Mouse (Mus musculus) cerebellum, adult 2 months (tissue): ENCODE data around the gene Mien1. TPM values are rescaled to one million over a fixed set of nuclear protein-coding genes. Genes with fewer than 3 reads are reported as not detected.
A peak's percentile ranks its signal among the peaks of the same experiment; 100 is the strongest.

Source experiments
- DNase-seq, 2 experiments: peaks; one replicate each; pipeline ENCODE4 v3.0.0; 2021
- H3K27ac ChIP-seq: fragments of 200-500 bp; 2 replicates; pipeline ENCODE4 v1.5.1; 2012; ENCODE audit warnings: low read length, control low read depth, inconsistent platforms; ENCODE audit not compliant: insufficient read depth
- H3K27me3 ChIP-seq: fragments of 200-500 bp; 2 replicates; pipeline ENCODE4 v1.6.1; 2012; ENCODE audit warnings: inconsistent platforms, mild to moderate bottlenecking, low read length, moderate library complexity; ENCODE audit not compliant: control insufficient read depth, insufficient read depth
- H3K4me1 ChIP-seq: fragments of 200-500 bp; 2 replicates; pipeline ENCODE4 v1.6.1; 2011; ENCODE audit warnings: low read length; ENCODE audit not compliant: control insufficient read depth, insufficient read depth
- H3K4me3 ChIP-seq: fragments of 200-500 bp; replicated peaks from 2 replicates; pipeline ENCODE3; 2011; ENCODE audit warnings: mild to moderate bottlenecking, low read depth, low read length, control low read depth; ENCODE audit not compliant: insufficient read depth
- CTCF ChIP-seq: fragments of 200-500 bp; IDR thresholded peaks from 2 replicates; pipeline ENCODE4 v1.5.1; 2011; ENCODE audit warnings: low read depth, mild to moderate bottlenecking, control low read depth, low read length, moderate library complexity, borderline replicate concordance; ENCODE audit not compliant: insufficient read depth
- POLR2A ChIP-seq: fragments of 200-500 bp; IDR thresholded peaks from 2 replicates; pipeline ENCODE4 v1.6.1; 2011; ENCODE audit warnings: low read length, control low read depth, borderline replicate concordance; ENCODE audit not compliant: insufficient read depth
- WGBS: fragments of 180-500 bp; shearing (Covaris S2); methylation state at CpG from one replicate; pipeline ENCODE4 v1.1.7; 2018; 5-methylcytosine and 5-hydroxymethylcytosine counted together
- polyA plus RNA-seq: library from polyadenylated mRNA; depleted of rRNA; stranded (reverse); fragments of >200 nt; gene quantifications from 2 replicates; pipeline ENCODE4 v1.2.3, GENCODE M21; 2012

Gene Mien1
- polyA plus RNA-seq, 1 experiment, result 183 TPM

DNA sequence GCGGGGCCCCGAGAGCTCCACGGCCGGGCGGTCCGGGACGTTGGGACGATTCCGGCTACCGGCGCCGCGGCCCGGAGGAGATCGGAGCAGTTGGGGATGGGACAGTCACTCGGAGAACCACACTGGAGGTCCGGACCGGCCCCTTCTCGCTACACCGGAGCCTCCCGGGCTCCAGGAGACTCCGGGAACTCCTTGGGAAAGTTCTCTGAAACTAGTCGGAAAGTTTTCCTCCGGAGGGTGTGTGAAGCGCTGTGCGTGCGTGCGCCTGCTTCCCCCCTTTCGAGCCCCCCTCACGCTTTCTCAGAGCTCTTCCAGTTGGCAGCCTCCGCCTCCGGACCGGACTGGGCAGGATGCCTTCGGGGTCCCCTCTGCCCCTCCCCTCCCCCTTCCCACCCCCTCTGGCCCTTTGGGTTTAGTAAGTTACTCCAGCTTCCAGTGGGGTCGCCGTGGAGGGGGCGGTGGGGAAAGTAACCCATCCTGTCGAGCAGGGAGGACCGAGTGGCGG is 25.9 kb downstream of the Mien1 start:
- Histone ChIP-seq H3K4me3 (peak overlapping the region; percentile 25), H3K4me1 (no peaks in the 10 kb centered on the region; the same call in 1 of the 2 replicates), H3K27ac (no peak overlapping the region), H3K27me3 (peaks cover 6% of the 10 kb centered on the region; the same call in 1 of the 2 replicates)
- under 1% methylated on average over 40 of the region's 40 CpGs for WGBS
- no peak for DNase-seq
- TF ChIP-seq POLR2A (no peak), CTCF (no peak)

- Histone ChIP-seq H3K27me3 (peaks cover 6% of the 10 kb centered on the region; the same call in 1 of the 2 replicates), H3K4me3 (peak within 1 kb of the TSS; percentile 25), H3K4me1 (no peaks in the 10 kb centered on the region; the same call in 1 of the 2 replicates), H3K27ac (no peak within 1 kb of the TSS)
- DNase-seq, result no peak
- TF ChIP-seq POLR2A (no peak), CTCF (no peak)
- WGBS, result 2% methylated on average over 49 of the region's 49 CpGs
Observed at GRCm38 (mm10) chr11:98412273-98412796, 26.5 kb downstream of the Mien1 start, which contains the start of gene Erbb2. Erbb2 (plus strand) TSS chr11:98412470.

DNA sequence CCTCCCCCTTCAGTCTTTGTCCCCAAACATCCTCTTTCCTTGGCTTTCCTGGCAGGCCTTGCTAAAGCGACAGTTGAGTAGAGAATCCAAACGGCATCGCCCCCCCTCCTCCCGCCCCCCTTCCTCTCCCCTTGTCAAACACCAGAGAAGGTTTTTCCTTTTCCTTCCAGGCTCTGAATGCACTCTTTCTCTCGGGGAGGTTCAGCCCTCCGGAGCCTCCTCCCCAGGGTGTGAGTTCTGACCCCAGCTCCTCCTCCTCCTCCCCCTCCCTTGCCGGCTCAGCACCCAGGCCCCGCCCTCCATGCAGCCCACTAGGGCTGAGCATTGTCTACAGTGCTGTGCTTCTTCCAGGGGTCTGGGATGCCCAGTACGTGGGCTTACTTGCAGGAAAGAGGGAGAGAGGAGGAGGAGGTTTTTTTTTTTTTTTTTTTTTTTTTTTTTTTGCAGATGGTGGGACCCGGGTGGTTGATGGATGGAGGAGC is 29.4 kb downstream of the Mien1 start:
- DNase-seq, result no peak
- peaks cover 6% of the 10 kb centered on the region; the same call in 1 of the 2 replicates for H3K27me3 ChIP-seq
- no peaks in the 10 kb centered on the region; the same call in 1 of the 2 replicates for H3K4me1 ChIP-seq
- 8% methylated on average over 10 of the region's 10 CpGs for WGBS
- no peak overlapping the region for H3K27ac ChIP-seq
- H3K4me3 ChIP-seq, result no peak overlapping the region
- no peak for TF ChIP-seq CTCF
- TF ChIP-seq POLR2A, result no peak

GRCm38 (mm10) chr11:98408872-98409271 is 29.9 kb downstream of the Mien1 start:
- DNase-seq, result no peak
- Histone ChIP-seq H3K27ac (no peak overlapping the region), H3K27me3 (peaks cover 6% of the 10 kb centered on the region; the same call in 1 of the 2 replicates), H3K4me3 (no peak overlapping the region), H3K4me1 (no peaks in the 10 kb centered on the region; the same call in 1 of the 2 replicates)
- WGBS, result 64% methylated on average over 8 of the region's 8 CpGs
- no peak for TF ChIP-seq CTCF
- TF ChIP-seq POLR2A, result no peak

- H3K27me3 ChIP-seq, result no peaks in the 10 kb centered on the region; the same call in 1 of the 2 replicates
- H3K4me1 ChIP-seq, result no peaks in the 10 kb centered on the region
- DNase-seq, result no peak
- TF ChIP-seq CTCF (no peak), POLR2A (no peak)
- no peak overlapping the region for H3K4me3 ChIP-seq
- WGBS, result 69% methylated on average over 6 of the region's 6 CpGs
- H3K27ac ChIP-seq, result no peak overlapping the region
Observed at GRCm38 (mm10) chr11:98406621-98407020, 32.2 kb downstream of the Mien1 start.

DNA sequence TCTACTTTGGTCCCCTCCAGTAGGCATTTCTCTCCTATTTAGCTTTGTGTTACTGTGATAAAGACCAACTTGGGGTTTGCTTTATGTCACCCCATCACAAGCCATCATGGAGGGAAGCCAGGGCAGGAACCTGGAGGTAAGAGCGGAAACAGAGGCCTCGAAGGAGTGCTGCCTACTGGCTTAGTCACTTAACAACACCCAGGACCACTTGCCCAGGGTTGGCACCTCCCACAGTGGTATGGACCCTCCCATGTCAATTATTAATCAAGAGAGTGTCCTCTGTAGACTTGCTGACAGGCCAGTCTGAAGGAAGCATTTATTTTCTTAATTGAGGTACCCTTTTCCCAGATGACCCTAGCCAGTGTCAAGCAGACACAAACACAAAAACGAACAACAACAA is 38.0 kb downstream of the Mien1 start:
- Histone ChIP-seq H3K27ac (no peak overlapping the region), H3K4me3 (peak overlapping the region; percentile 83), H3K4me1 (peaks cover 3% of the 10 kb centered on the region; the same call in 1 of the 2 replicates), H3K27me3 (no peaks in the 10 kb centered on the region)
- no peak for DNase-seq
- TF ChIP-seq POLR2A (no peak), CTCF (no peak)
- 65% methylated on average over 3 of the region's 3 CpGs for WGBS

DNA sequence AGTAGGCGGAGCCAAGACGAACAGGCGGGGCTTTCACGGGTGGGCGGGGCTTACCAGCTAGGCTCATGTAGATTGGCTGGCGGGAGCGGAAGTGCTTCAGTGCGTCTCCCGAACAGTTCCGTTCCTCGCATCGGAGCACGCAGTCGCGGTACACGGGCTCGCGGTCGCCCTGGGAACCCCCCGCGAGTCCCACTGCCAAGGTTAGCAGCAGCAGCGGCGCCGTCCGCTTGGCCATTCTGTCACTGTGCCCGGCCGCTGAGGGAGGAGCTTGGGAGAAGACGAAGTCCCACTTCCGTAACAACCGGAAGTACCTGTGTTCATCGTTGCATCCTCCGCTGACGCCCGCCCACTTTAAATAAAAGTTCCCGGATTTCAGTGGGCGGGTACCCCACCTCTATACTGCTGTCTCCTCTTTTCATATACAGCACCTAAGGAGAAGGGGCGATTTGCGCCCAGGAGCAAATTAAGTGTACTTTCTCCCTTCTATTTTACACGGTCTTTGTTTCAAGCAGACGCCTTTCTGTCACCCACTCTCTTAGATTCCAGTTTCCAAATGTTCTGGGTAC is 38.5 kb downstream of the Mien1 start, which contains the start of gene Pgap3:
TSS of gene Pgap3 (minus strand) at position 330 of the 566 bp plus-strand sequence.
- peak within 1 kb of the TSS; percentile 83 for H3K4me3 ChIP-seq
- H3K27ac ChIP-seq, result peak within 1 kb of the TSS; percentile 95
- peak; percentile 89 to 91 for DNase-seq
- no peaks in the 10 kb centered on the region for H3K27me3 ChIP-seq
- H3K4me1 ChIP-seq, result peaks cover 3% of the 10 kb centered on the region; the same call in 1 of the 2 replicates
- TF ChIP-seq CTCF, result no peak
- peak; percentile 70; the same call in 1 of the 2 replicates for TF ChIP-seq POLR2A
- under 1% methylated on average over 40 of the region's 40 CpGs for WGBS

DNA sequence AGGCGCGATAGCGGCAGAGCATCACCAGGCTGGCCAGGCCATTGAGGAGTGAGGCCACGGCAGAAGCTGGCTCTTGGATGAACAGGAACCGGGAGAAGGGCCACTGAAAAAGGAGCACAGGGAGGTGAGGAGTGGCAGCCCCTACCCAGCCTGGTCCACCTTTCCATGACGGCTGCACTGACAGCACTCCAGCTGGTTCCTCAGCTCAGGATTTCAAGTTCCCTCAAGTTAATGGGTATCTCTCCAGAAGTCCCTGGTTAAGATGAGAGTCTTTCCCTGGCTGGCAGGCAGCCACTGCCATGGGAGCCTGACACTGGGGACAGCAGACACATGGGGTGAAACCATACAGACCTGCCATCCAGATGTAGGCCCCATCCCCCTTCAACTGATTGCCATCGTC is 40.8 kb downstream of the Mien1 start:
- H3K4me1 ChIP-seq, result peaks cover 3% of the 10 kb centered on the region; the same call in 1 of the 2 replicates
- 88% methylated on average over 7 of the region's 7 CpGs for WGBS
- no peak for TF ChIP-seq CTCF
- no peaks in the 10 kb centered on the region for H3K27me3 ChIP-seq
- H3K4me3 ChIP-seq, result no peak overlapping the region
- no peak overlapping the region for H3K27ac ChIP-seq
- no peak for DNase-seq
